In genomic region chr1:72535725-72536571, GRCm38 (mm10) we compare ENCODE assay signal across 8 mouse cellular contexts. TPM values are rescaled to one million over a fixed set of nuclear protein-coding genes. Genes with fewer than 3 reads are reported as not detected.
DNase-seq lines count a peak whose midpoint lies in the region; ATAC-seq lines count a peak whose summit lies in the region.

No protein-coding gene starts in this region.

- H3K9me3 ChIP-seq in heart, embryonic 15.5 days (replicated peaks): no peaks in the 10 kb centered on the region
- H3K9me3 ChIP-seq in forebrain, embryonic 12.5 days: no peaks in the 10 kb centered on the region
- no peaks in the 10 kb centered on the region for H3K9me3 ChIP-seq in neural tube, embryonic 14.5 days (ENCODE audit: control insufficient read depth, low read length)

- no peak for ATAC-seq in heart, embryonic 15.5 days (replicated peaks; ENCODE audit: insufficient number of reproducible peaks, insufficient read depth, low FRiP score, low read depth)
- ATAC-seq in forebrain, embryonic 12.5 days (ENCODE audit: low FRiP score): peak; percentile 72
- ATAC-seq in neural tube, embryonic 14.5 days (ENCODE audit: low read depth): peak; percentile 71

- H3K9ac ChIP-seq in heart, embryonic 15.5 days: no peak overlapping the region
- peak overlapping the region; percentile 44 for H3K9ac ChIP-seq in forebrain, embryonic 12.5 days
- H3K9ac ChIP-seq in neural tube, embryonic 14.5 days (replicated peaks; ENCODE audit: low read depth, low read length): peak overlapping the region; percentile 78

- H3K27me3 ChIP-seq in heart, embryonic 15.5 days: peaks cover 58% of the 10 kb centered on the region
- peaks cover 49% of the 10 kb centered on the region for H3K27me3 ChIP-seq in forebrain, embryonic 12.5 days
- no peaks in the 10 kb centered on the region for H3K27me3 ChIP-seq in neural tube, embryonic 14.5 days (ENCODE audit: control insufficient read depth, insufficient read depth, low read length)

- no peak for DNase-seq in heart, postnatal 36 days
- DNase-seq in adrenal gland, postnatal 25 days: peak; percentile 6
- DNase-seq in left cerebral cortex, adult 11 months (ENCODE audit: low spot score): peak; percentile 15
- DNase-seq in thymus, postnatal 10 days (ENCODE audit: low spot score in 2 of 2): no peak
- no peak for DNase-seq in kidney, postnatal 36 days

- H3K36me3 ChIP-seq in heart, embryonic 15.5 days: no peaks in the 10 kb centered on the region
- H3K36me3 ChIP-seq in forebrain, embryonic 12.5 days (replicated peaks): no peaks in the 10 kb centered on the region
- no peaks in the 10 kb centered on the region for H3K36me3 ChIP-seq in neural tube, embryonic 14.5 days (ENCODE audit: control insufficient read depth, insufficient read depth, low read length)

- H3K27ac ChIP-seq in heart, embryonic 15.5 days: no peak overlapping the region
- no peak overlapping the region for H3K27ac ChIP-seq in forebrain, embryonic 12.5 days
- H3K27ac ChIP-seq in neural tube, embryonic 14.5 days (ENCODE audit: low read depth, low read length): peak overlapping the region; percentile 90

- H3K4me2 ChIP-seq in heart, embryonic 15.5 days: peak overlapping the region; percentile 62
- H3K4me2 ChIP-seq in forebrain, embryonic 12.5 days: peak overlapping the region; percentile 86
- H3K4me2 ChIP-seq in neural tube, embryonic 14.5 days (ENCODE audit: low read depth, low read length): peak overlapping the region; percentile 76

- peaks cover 14% of the 10 kb centered on the region for H3K4me1 ChIP-seq in heart, embryonic 15.5 days (replicated peaks)
- peaks cover 12% of the 10 kb centered on the region for H3K4me1 ChIP-seq in forebrain, embryonic 12.5 days
- peaks cover 3% of the 10 kb centered on the region; the same call in 1 of the 2 replicates for H3K4me1 ChIP-seq in neural tube, embryonic 14.5 days (ENCODE audit: control insufficient read depth, insufficient read depth, low read length)

- H3K4me3 ChIP-seq in heart, embryonic 15.5 days: peak overlapping the region; percentile 36
- peak overlapping the region; percentile 42 for H3K4me3 ChIP-seq in forebrain, embryonic 12.5 days (replicated peaks)
- peak overlapping the region; percentile 65 for H3K4me3 ChIP-seq in neural tube, embryonic 14.5 days (ENCODE audit: low read depth, low read length)

- intact Hi-C loops in heart, postnatal 36 days (cut with DNase I): no loop called here

- WGBS in heart, embryonic 15.5 days: 3% methylated on average over 35 of the region's 36 CpGs
- WGBS in forebrain, embryonic 12.5 days: 3% methylated on average over 33 of the region's 36 CpGs
- WGBS in neural tube, embryonic 14.5 days: 2% methylated on average over 34 of the region's 36 CpGs

RNA-seq across cellular contexts. Expression of gene March4, which starts 0.8 kb away (rescaled TPM):
- 0.04 and 0.10 TPM in 2 replicates for polyA plus RNA-seq in heart, embryonic 15.5 days (2015; fragmentation: Nextera tagmentation; extraction: Ambion mirVana)
- not detected for total RNA-seq in heart, postnatal 36 days (2021)
- 0.48 and 0.49 TPM in 2 replicates for total RNA-seq in adrenal gland, postnatal 25 days (2021)
- polyA plus RNA-seq in forebrain, embryonic 12.5 days (2016; fragmentation: Nextera tagmentation; extraction: Ambion mirVana): 0.57 and 0.91 TPM in 2 replicates
- 10.6 and 11.2 TPM in 2 replicates for polyA plus RNA-seq in neural tube, embryonic 14.5 days (2014; fragmentation: Nextera tagmentation; extraction: Ambion mirVana)

RNA-seq across cellular contexts. Expression of gene Smarcal1, which starts 47.1 kb away (rescaled TPM):
- polyA plus RNA-seq in heart, embryonic 15.5 days (2015; fragmentation: Nextera tagmentation; extraction: Ambion mirVana): 16.6 and 19.5 TPM in 2 replicates
- total RNA-seq in heart, postnatal 36 days (2021): 10 to 100 TPM; 24.2 to 26.8 TPM
- total RNA-seq in adrenal gland, postnatal 25 days (2021): 52.1 and 53.4 TPM in 2 replicates
- 31.7 and 31.8 TPM in 2 replicates for polyA plus RNA-seq in forebrain, embryonic 12.5 days (2016; fragmentation: Nextera tagmentation; extraction: Ambion mirVana)
- polyA plus RNA-seq in neural tube, embryonic 14.5 days (2014; fragmentation: Nextera tagmentation; extraction: Ambion mirVana): 28.7 and 29.7 TPM in 2 replicates

Comparison
In these comparisons a context has a peak if more than half of its experiments do, and no peak if none do; other contexts are left out.
1. DNase-seq: peak in adrenal gland, postnatal 25 days (single experiment) and left cerebral cortex, adult 11 months (single experiment); none in heart, postnatal 36 days (0 of 2), thymus, postnatal 10 days (0 of 2) and kidney, postnatal 36 days (0 of 2).
2. Peak in every context shown above with its lines, with median percentiles within 50 percentile points of each other: H3K4me2 ChIP-seq and H3K4me3 ChIP-seq.